Mouse (Mus musculus) adrenal gland, postnatal 36 days (tissue): Measurements from ENCODE around the gene Utrn. TPM values are rescaled to one million over a fixed set of nuclear protein-coding genes. Genes with fewer than 3 reads are reported as not detected.

Experiments
- DNase-seq, 2 experiments: peaks; one replicate each; pipeline ENCODE4 v3.0.0; 2021; ENCODE audit warnings: mixed read lengths in 1 of 2
- total RNA-seq, 2 experiments: library from RNA; stranded (reverse); gene quantifications; 2 replicates each; pipeline ENCODE4 v1.2.3; 2021

Utrn gene
- total RNA-seq, 2 experiments from 2014 or later: 98.5 to 102 TPM

GRCm38 (mm10) chr10:12836048-12836816 lies 32.9 kb downstream of the Utrn start:
- no peak for DNase-seq

DNA sequence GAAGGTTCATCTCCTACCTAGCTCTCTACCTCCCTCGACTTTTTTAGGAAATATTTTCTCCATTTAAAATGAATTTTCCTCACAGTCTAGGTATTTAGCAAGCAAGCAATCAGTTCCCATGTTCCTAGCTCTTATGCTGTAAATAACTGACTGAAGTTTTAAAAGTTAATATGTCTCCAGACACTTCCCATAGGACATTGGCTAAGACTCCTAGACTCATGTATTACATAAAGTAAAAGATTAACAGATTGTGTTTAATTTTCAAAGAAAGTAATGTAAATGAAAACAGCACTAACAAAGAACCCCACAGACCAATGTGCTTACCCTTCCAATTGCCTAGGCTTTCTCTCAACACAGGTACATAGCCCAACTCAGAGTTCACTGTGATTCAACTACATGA lies 35.0 kb downstream of the Utrn start:
- no peak for DNase-seq

- DNase-seq: no peak
Observed at GRCm38 (mm10) chr10:12832163-12832562, 37.0 kb downstream of the Utrn start.

GRCm38 (mm10) chr10:12827778-12828177 lies 41.4 kb downstream of the Utrn start:
- DNase-seq: peak in 1 of 2 experiments; percentile 36

- DNase-seq: peak; percentile 29 to 48
Observed at GRCm38 (mm10) chr10:12827306-12827705, 41.9 kb downstream of the Utrn start.

GRCm38 (mm10) chr10:12826760-12827281 lies 42.3 kb downstream of the Utrn start:
- DNase-seq: no peak

DNA sequence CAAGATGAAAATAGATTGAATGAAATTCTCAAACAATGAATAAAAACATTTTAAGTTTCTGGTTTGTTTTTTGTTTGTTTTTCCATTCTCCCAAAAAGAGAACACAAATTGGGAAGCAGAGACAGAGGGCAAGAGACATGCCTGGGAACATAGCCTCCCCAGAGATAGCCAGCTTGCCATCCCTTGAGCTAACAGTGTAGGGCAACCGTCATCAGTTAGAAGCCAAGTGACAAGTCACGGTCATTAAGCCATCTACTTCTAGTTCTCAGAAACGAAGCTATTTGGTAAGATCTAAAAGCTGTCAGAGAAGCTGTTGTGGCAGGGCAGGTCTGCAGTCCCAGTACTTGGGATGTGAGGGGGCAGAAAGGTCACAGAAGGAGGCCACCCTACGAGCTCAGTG lies 44.8 kb downstream of the Utrn start:
- no peak for DNase-seq

DNA sequence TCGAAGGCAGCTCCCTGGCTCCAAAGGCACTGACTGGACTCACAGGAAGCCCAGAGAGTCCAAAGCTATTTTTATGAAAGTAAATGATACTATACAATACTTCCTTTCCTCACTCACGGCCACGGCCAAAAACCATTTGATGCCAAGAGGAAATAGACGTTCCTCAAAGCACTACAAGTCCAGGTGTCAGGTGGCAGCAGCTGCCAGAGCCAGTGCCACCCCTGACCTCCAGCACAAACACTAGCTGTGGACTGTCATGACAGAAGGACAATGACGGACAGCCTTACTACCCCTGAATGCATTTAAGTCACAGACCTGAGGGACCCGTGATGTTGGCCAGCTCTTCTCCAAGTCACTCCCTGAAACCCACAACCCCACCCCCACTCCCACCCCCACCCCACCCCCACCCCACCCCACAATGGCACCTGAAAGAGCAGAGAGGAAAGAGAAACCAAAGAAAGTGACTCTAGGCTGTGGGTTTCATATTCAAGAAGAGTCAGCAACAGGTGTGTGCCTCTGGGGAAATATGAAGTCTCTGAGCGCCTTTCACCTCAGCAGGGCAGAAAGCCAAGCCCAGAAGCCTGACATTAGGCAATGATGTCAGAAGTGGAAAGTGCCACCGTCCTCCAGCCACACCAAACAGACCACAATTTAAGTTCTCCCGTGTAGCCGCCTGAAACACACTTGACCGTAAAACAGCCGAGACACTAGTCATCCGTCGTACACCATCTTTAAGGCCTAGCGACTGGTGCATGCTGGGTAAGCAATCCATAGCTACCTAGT lies 45.5 kb downstream of the Utrn start:
- no peak for DNase-seq

- peak; percentile 66 to 70 for DNase-seq
Observed at GRCm38 (mm10) chr10:12820978-12821735, 48.0 kb downstream of the Utrn start.

DNA sequence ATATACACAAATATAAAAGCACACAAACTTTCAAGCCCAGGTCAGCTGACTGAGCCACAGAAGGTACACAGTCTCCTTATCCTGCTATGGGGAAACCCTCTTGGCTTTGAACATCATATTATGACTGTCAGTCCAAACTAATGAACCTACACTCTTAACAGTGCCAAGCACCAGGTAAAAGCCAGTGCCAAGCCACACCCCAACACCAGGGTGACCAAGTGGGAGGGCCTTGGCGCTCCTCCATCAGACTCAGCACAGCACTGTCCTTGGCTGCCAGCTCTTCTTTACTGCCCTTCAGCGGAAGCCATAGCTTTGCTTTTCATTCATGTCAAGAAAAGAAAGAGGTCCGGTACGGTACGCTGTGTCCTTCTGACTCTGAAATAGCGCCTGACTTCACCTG lies 51.8 kb downstream of the Utrn start:
- peak; percentile 92 to 93 for DNase-seq

DNA sequence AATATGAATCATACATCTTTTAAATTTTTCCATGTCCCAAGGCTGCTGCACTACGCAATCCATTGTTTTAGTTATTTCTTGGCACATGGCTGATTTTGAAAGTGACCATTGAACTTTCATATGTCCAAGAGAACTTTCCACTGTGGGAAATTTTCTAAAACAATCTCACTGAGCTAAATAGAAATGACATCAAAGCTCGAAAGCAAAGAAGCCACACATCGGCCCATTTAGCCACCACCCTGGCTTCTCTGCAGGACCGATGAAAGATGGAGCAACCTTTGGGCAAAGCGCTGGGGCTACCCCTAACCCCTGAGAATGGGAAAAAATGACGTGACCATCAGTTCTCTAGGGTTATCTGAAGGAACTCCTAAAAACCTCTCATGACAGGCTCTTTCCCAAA lies 52.6 kb downstream of the Utrn start:
- no peak for DNase-seq

- no peak for DNase-seq
Observed at GRCm38 (mm10) chr10:12814411-12814810, 54.8 kb downstream of the Utrn start.

DNA sequence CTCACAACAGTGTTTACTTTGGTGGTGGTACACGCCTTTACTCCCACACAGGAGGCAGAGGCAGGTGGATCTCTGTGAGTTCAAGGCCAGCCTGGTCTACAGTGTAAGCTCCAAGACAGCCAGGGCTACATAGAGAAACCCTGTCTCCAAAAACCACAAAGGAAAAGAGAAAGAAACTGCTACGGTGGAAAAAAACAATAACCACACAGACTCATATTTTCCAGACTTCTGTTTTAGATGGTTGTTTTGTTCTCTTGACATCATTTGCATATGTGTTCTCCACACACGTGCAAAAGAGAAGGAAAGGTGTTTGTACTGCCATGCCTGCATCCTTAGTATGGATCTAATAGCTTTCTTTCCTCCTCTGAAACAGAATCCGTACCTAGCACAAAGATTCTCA lies 55.3 kb downstream of the Utrn start:
- DNase-seq: no peak

DNA sequence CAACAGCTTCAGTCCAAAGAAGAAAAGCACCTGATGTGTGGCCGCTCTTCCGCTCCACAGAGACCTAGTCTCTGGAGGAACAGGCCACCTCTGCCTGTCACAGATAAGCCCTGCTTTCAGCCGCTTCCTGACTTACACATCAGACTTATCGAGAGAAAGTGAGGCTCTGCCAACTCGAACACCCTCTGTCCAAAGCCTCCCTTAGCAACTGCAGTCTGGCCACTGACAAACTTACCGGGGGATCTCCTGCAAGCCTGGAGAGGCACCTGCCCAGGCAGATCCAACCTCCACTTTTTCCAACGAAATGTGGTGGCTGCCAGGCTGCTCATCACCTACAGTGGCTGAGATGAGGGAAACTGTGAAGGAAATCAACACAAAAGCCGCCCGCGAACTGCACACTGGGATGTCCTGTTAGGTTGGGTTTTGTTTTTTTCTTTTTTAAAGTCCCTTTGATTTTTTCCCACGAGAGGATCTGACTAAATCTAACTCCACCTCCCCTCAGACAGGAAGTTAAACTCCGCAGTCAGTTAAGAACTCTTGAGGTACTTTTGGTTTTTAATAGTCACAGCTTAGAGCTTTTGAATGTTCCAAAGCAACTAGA lies 55.9 kb downstream of the Utrn start:
- peak; percentile 19 to 28 for DNase-seq

DNA sequence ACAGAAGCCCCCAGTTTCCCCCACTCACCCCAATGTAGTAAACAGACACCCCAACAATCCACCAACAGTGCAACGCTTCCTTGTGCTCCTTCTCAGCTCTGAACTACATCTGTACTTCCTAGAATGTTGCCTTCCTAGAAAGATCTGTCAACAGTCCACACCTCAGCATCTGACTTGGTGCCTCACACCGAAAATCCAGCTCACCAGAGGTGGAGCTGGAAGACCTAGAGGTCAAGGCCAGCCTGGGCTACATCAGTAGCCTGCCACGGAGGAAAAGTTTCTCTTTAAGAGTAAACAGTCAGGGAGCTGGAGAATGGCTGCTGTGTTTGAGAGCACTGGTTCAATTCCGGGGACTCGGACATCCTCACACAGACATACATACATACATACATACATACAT lies 56.5 kb downstream of the Utrn start:
- DNase-seq: peak; percentile 27 to 36

- DNase-seq: no peak
Observed at GRCm38 (mm10) chr10:12810816-12811215, 58.3 kb downstream of the Utrn start.

- no peak for DNase-seq
Observed at GRCm38 (mm10) chr10:12809702-12810101, 59.5 kb downstream of the Utrn start.

DNA sequence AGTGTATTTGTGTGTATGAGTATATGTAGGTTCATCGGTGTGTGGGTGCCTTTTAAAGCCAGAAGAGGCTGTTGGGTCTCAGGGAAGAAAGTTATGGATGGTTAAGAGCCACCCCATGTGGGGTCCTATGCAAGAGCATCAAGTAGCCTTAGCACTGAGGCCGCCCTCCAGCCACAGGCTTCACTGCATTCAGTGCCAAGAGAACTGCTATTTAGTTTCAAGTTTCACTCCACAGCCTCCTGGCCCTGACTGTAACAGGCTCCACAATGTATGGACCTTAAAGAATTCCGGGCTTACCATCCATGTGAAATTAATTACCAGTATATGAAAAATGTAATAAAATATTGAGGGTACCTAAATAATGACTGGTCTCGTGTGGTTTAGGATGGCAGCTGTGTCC lies 60.7 kb downstream of the Utrn start:
- DNase-seq: no peak

- no peak for DNase-seq
Observed at GRCm38 (mm10) chr10:12807706-12808105, 61.5 kb downstream of the Utrn start.

- DNase-seq: no peak
Observed at GRCm38 (mm10) chr10:12805826-12806225, 63.3 kb downstream of the Utrn start.

DNA sequence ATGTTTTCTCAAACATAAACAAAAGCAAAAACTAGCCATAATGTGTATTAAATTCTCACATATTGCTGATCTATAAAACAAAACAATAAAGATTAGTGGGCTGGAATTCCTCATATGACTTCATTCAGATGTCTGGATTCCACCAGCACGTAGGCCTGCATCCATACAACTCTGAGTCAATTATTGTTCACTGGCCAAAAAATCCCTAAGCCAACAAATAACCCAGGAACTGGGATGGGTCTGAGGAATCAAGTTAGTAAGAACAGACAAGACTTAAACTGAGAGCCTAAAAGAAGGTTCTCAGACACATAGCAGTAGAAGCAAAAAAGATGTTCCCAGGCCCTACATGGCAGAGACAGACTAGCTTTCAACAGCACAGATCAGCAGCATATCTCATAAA lies 65.2 kb downstream of the Utrn start:
- DNase-seq: no peak

- no peak for DNase-seq
Observed at GRCm38 (mm10) chr10:12799416-12799815, 69.7 kb downstream of the Utrn start.
